Mouse (Mus musculus): Measurements from ENCODE around the gene Tbx15. TPM values are rescaled to one million over a fixed set of nuclear protein-coding genes. Genes with fewer than 3 reads are reported as not detected.

The Tbx15 gene
- polyA plus RNA-seq, 1 experiment from 2014 or later, result 0.30 TPM

DNA sequence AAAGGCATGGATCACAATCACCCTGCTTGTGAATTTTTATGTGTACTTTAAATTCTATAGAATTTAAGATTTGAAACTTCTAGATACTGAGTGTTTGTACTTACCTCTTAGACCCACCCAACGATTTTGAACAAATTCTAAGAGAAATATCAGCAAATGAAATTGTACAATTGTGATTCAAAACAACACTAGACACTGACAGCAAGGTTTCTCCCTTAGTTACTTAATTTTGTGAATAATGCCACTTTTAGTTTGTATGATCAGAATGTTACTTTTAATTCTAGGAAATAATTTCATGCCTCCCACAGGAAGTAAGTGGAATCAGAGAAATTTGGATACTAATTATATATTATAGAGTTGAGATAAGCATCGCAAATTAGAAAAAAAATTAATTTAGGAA, 20.2 kb downstream of the Tbx15 start:
- Histone ChIP-seq H3K36me3 (ENCODE audit: control insufficient read depth, insufficient read depth) (no peaks in the 10 kb centered on the region), H3K4me2 (ENCODE audit: low read depth, low read length) (no peak overlapping the region), H3K27me3 (ENCODE audit: control insufficient read depth, insufficient read depth, low read depth, low read length) (peaks cover 85% of the 10 kb centered on the region), H3K27ac (ENCODE audit: low read length) (no peak overlapping the region), H3K4me1 (ENCODE audit: control insufficient read depth, low read depth, low read length) (no peaks in the 10 kb centered on the region), H3K4me3 (ENCODE audit: low read depth, low read length) (no peak overlapping the region), H3K9me3 (replicated peaks; ENCODE audit: control insufficient read depth, low read length) (no peaks in the 10 kb centered on the region), H3K9ac (ENCODE audit: low read depth, low read length) (no peak overlapping the region)
- 22% methylated on average over 2 of the region's 2 CpGs for WGBS (ENCODE audit: insufficient replicate concordance)
- ATAC-seq (ENCODE audit: low read depth), result no peak

DNA sequence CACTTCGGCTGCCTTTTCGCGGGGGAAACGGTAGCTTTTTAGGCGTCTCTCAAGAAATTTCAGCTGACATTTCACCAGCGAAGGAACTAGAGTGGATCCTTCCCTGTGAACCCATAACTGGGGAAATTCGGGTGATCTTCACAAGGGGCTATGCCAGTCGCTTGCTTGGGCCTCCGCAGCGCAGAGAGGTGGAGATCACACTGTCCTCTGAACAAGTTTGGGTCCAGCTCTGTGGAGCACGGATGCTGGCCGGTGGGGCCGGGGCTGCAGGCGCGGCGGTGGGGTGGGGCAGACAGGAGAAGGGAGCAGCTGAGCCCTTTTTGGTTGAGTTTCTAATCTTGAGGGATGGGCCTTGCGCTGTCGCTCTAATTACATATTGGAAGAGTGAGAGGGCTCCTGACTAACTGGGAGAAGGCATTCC, 21.2 kb downstream of the Tbx15 start:
- Histone ChIP-seq H3K4me3 (ENCODE audit: low read depth, low read length) (no peak overlapping the region), H3K9ac (ENCODE audit: low read depth, low read length) (no peak overlapping the region), H3K27ac (ENCODE audit: low read length) (no peak overlapping the region), H3K36me3 (ENCODE audit: control insufficient read depth, insufficient read depth) (no peaks in the 10 kb centered on the region), H3K4me1 (ENCODE audit: control insufficient read depth, low read depth, low read length) (no peaks in the 10 kb centered on the region), H3K9me3 (replicated peaks; ENCODE audit: control insufficient read depth, low read length) (no peaks in the 10 kb centered on the region), H3K27me3 (ENCODE audit: control insufficient read depth, insufficient read depth, low read depth, low read length) (peaks cover 75% of the 10 kb centered on the region), H3K4me2 (ENCODE audit: low read depth, low read length) (no peak overlapping the region)
- 2% methylated on average over 18 of the region's 18 CpGs for WGBS (ENCODE audit: insufficient replicate concordance)
- ATAC-seq (ENCODE audit: low read depth), result no peak

DNA sequence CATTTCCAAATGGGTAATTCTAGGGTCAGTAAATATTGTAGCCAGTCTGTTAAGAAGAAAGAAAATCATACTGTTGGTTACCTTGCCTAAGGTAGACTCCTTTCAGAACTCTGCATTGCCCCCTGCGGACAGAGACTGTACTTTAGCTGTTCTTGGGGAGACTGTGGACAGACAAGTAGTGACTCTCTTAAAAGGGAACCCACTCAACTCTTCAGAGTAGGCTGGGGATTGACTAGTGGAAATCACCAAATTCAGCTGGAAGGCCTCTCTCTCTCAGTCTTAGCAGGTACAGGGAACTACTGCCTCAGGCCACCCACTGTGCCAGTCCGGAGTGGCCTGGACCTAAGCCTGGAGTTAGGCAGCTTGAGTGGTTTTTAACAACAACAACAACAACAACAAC, 21.8 kb downstream of the Tbx15 start:
- no peaks in the 10 kb centered on the region for H3K36me3 ChIP-seq (ENCODE audit: control insufficient read depth, insufficient read depth)
- 14% methylated on average over 2 of the region's 2 CpGs for WGBS (ENCODE audit: insufficient replicate concordance)
- no peak overlapping the region for H3K27ac ChIP-seq (ENCODE audit: low read length)
- H3K27me3 ChIP-seq (ENCODE audit: control insufficient read depth, insufficient read depth, low read depth, low read length), result peaks cover 69% of the 10 kb centered on the region
- ATAC-seq (ENCODE audit: low read depth), result no peak
- H3K4me2 ChIP-seq (ENCODE audit: low read depth, low read length), result no peak overlapping the region
- H3K9me3 ChIP-seq (replicated peaks; ENCODE audit: control insufficient read depth, low read length), result no peaks in the 10 kb centered on the region
- no peak overlapping the region for H3K4me3 ChIP-seq (ENCODE audit: low read depth, low read length)
- no peaks in the 10 kb centered on the region for H3K4me1 ChIP-seq (ENCODE audit: control insufficient read depth, low read depth, low read length)
- no peak overlapping the region for H3K9ac ChIP-seq (ENCODE audit: low read depth, low read length)

DNA sequence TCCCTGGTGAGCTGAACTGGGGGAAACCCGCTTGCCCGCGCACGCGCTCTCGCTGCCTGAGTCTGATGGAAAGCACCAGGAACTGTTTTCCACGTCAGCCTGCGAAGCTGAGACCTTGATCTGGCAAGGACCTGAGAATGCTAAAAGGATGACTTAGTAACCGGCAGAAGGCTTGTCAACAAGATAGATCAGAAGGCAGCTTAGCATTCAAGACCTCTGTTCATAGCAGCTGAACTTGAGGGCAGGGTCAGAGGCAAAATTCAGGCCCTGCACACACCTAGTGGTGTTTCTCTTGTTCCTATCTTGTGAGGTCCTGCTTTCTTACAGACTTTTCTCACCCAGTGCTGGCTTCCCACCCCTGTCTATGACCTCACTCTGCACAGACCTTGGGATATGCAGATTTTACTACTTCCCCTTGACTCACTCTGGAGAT, 23.3 kb downstream of the Tbx15 start:
- Histone ChIP-seq H3K36me3 (ENCODE audit: control insufficient read depth, insufficient read depth) (no peaks in the 10 kb centered on the region), H3K27me3 (ENCODE audit: control insufficient read depth, insufficient read depth, low read depth, low read length) (peaks cover 54% of the 10 kb centered on the region), H3K9ac (ENCODE audit: low read depth, low read length) (no peak overlapping the region), H3K9me3 (replicated peaks; ENCODE audit: control insufficient read depth, low read length) (no peaks in the 10 kb centered on the region), H3K27ac (ENCODE audit: low read length) (no peak overlapping the region), H3K4me1 (ENCODE audit: control insufficient read depth, low read depth, low read length) (no peaks in the 10 kb centered on the region), H3K4me3 (ENCODE audit: low read depth, low read length) (no peak overlapping the region), H3K4me2 (ENCODE audit: low read depth, low read length) (no peak overlapping the region)
- no peak for ATAC-seq (ENCODE audit: low read depth)
- 22% methylated on average over 9 of the region's 9 CpGs for WGBS (ENCODE audit: insufficient replicate concordance)

DNA sequence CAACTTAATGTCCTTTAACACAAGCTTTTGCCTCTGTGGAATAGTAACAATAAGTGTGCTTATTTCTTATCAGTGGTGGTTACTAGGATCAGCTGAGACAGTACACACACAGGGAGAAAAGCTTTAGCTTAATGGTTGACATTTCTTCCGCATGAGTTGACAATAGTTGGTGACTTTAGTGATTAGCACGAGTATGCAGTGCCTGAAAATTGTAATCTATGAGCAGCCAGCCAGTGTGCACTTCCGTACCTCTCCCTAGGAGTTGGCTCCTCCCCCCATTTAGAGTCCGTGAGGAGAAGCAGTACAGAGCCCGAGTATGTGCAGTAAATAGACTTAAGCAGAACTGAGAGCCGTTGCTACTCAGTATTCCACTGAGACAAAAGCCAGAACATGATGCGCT, 24.5 kb downstream of the Tbx15 start:
- H3K9me3 ChIP-seq (replicated peaks; ENCODE audit: control insufficient read depth, low read length), result no peaks in the 10 kb centered on the region
- ATAC-seq (ENCODE audit: low read depth), result no peak
- H3K36me3 ChIP-seq (ENCODE audit: control insufficient read depth, insufficient read depth), result no peaks in the 10 kb centered on the region
- peaks cover 44% of the 10 kb centered on the region for H3K27me3 ChIP-seq (ENCODE audit: control insufficient read depth, insufficient read depth, low read depth, low read length)
- H3K4me1 ChIP-seq (ENCODE audit: control insufficient read depth, low read depth, low read length), result no peaks in the 10 kb centered on the region
- H3K4me3 ChIP-seq (ENCODE audit: low read depth, low read length), result no peak overlapping the region
- H3K4me2 ChIP-seq (ENCODE audit: low read depth, low read length), result no peak overlapping the region
- 18% methylated on average over 7 of the region's 7 CpGs for WGBS (ENCODE audit: insufficient replicate concordance)
- H3K9ac ChIP-seq (ENCODE audit: low read depth, low read length), result no peak overlapping the region
- no peak overlapping the region for H3K27ac ChIP-seq (ENCODE audit: low read length)

DNA sequence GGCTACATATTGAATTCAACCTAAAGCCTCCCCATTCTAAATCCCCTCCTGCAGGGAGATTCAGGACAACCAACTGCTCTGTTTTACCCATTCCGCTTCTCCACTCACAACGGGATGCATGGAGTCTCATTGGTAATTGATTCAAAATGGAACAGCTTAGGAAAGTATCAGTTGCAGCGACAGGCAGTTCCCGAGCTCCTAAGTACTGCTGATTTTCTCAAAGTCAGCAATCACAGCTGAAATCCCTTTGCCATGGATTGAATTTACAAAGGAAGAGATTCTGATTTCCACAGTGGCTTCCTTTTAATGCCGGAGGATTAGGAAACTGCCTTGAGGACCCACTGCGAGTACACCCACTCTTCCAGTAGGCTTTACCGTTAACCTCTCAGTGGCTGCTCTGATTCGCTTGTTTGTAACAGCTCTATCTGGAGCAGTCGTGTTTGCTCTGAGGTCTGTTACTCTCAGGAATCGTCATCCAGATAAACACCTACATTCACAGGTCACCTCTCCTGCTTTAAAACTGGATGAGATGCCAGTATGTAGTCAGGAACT, 26.6 kb downstream of the Tbx15 start:
- Histone ChIP-seq H3K36me3 (ENCODE audit: control insufficient read depth, insufficient read depth) (no peaks in the 10 kb centered on the region), H3K27me3 (ENCODE audit: control insufficient read depth, insufficient read depth, low read depth, low read length) (peaks cover 27% of the 10 kb centered on the region), H3K9ac (ENCODE audit: low read depth, low read length) (no peak overlapping the region), H3K4me3 (ENCODE audit: low read depth, low read length) (no peak overlapping the region), H3K4me1 (ENCODE audit: control insufficient read depth, low read depth, low read length) (no peaks in the 10 kb centered on the region), H3K4me2 (ENCODE audit: low read depth, low read length) (no peak overlapping the region), H3K9me3 (replicated peaks; ENCODE audit: control insufficient read depth, low read length) (no peaks in the 10 kb centered on the region), H3K27ac (ENCODE audit: low read length) (no peak overlapping the region)
- ATAC-seq (ENCODE audit: low read depth), result no peak
- 42% methylated on average over 10 of the region's 10 CpGs for WGBS (ENCODE audit: insufficient replicate concordance)

DNA sequence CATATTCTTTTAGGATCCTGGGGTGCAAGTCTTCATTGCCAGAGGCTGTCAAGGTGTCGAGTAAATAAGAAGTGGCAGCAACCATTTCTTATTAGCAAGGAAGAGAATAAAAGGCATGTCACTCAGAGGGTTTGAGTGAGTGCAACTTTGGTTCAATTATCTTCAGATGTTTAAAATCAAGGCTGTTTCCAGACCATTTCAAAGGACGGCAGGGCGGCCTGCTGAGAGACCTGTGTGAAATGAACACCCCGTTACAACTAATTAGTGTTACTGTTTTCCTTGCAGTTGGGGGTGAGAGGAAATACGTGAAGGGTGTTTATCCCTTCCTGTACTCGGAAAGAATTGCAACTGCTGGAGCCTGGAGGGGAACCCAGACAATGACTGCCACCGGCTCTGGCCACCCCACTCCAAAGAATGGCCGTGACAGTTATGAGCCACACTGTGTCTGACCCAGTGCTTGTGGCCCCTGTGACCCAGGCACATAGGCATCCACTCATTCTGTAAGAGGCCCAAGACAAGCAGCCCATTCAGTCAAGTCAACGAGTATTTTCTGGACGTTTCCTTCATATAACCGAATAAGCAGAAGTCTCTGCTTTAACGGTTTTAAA, 37.9 kb downstream of the Tbx15 start:
- Histone ChIP-seq H3K9me3 (replicated peaks; ENCODE audit: control insufficient read depth, low read length) (no peaks in the 10 kb centered on the region), H3K4me2 (ENCODE audit: low read depth, low read length) (no peak overlapping the region), H3K4me3 (ENCODE audit: low read depth, low read length) (no peak overlapping the region), H3K27ac (ENCODE audit: low read length) (no peak overlapping the region), H3K4me1 (ENCODE audit: control insufficient read depth, low read depth, low read length) (no peaks in the 10 kb centered on the region), H3K36me3 (ENCODE audit: control insufficient read depth, insufficient read depth) (no peaks in the 10 kb centered on the region), H3K27me3 (ENCODE audit: control insufficient read depth, insufficient read depth, low read depth, low read length) (no peaks in the 10 kb centered on the region), H3K9ac (ENCODE audit: low read depth, low read length) (no peak overlapping the region)
- WGBS (ENCODE audit: insufficient replicate concordance), result 46% methylated on average over 12 of the region's 12 CpGs
- no peak for ATAC-seq (ENCODE audit: low read depth)

DNA sequence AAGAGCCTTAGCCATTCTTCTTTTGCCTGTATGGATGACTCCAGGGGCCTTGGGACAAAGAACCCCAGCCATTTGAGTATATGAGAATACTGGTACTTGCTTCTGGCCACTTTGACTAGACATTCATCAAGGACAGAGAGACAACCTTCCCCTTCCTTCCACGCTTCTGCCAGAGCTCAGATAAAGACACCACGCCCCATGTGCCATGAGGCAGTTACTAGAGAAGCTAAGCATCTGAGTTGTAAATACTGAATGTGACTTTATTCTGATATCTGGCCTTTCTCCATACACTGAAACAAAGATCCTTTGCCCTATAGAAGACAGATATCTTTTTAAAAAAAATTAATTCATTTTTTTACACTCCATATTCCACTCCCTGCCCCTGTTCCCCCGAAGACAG, 39.5 kb downstream of the Tbx15 start:
- H3K27ac ChIP-seq (ENCODE audit: low read length), result no peak overlapping the region
- H3K27me3 ChIP-seq (ENCODE audit: control insufficient read depth, insufficient read depth, low read depth, low read length), result no peaks in the 10 kb centered on the region
- H3K9me3 ChIP-seq (replicated peaks; ENCODE audit: control insufficient read depth, low read length), result no peaks in the 10 kb centered on the region
- H3K9ac ChIP-seq (ENCODE audit: low read depth, low read length), result no peak overlapping the region
- no peak overlapping the region for H3K4me2 ChIP-seq (ENCODE audit: low read depth, low read length)
- WGBS (ENCODE audit: insufficient replicate concordance), result 60% methylated on average over 3 of the region's 3 CpGs
- no peaks in the 10 kb centered on the region for H3K4me1 ChIP-seq (ENCODE audit: control insufficient read depth, low read depth, low read length)
- H3K4me3 ChIP-seq (ENCODE audit: low read depth, low read length), result no peak overlapping the region
- H3K36me3 ChIP-seq (ENCODE audit: control insufficient read depth, insufficient read depth), result no peaks in the 10 kb centered on the region
- no peak for ATAC-seq (ENCODE audit: low read depth)

DNA sequence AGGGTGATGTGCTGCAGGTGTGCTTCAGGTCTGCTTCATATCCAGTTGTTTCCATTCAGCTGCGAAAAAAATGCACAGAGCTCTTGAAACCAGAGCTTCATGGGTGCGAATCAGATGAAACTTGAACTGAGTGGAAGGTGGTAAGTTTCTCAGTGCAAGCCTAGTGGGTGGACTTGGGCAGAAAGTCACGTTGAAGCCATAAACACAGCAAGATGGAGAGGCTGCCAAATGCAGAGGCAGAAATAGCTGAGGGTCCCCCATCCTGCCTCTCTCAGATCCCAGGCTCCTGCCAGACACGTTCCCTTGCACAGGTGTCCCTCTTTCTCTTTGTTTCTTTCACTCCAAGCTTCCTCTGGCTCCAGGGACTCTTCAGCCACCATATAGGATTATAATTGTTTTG, 41.3 kb downstream of the Tbx15 start:
- H3K9me3 ChIP-seq (replicated peaks; ENCODE audit: control insufficient read depth, low read length), result no peaks in the 10 kb centered on the region
- ATAC-seq (ENCODE audit: low read depth), result no peak
- no peak overlapping the region for H3K27ac ChIP-seq (ENCODE audit: low read length)
- H3K4me3 ChIP-seq (ENCODE audit: low read depth, low read length), result no peak overlapping the region
- no peaks in the 10 kb centered on the region for H3K36me3 ChIP-seq (ENCODE audit: control insufficient read depth, insufficient read depth)
- no peaks in the 10 kb centered on the region for H3K4me1 ChIP-seq (ENCODE audit: control insufficient read depth, low read depth, low read length)
- no peak overlapping the region for H3K9ac ChIP-seq (ENCODE audit: low read depth, low read length)
- no peaks in the 10 kb centered on the region for H3K27me3 ChIP-seq (ENCODE audit: control insufficient read depth, insufficient read depth, low read depth, low read length)
- 46% methylated on average over 4 of the region's 4 CpGs for WGBS (ENCODE audit: insufficient replicate concordance)
- no peak overlapping the region for H3K4me2 ChIP-seq (ENCODE audit: low read depth, low read length)
